Mouse (Mus musculus): Measurements from ENCODE around the gene Cyth2.

GRCm38 (mm10) chr7:45785388-45786135 is 28.8 kb downstream of the Cyth2 start:
- TF ChIP-seq CTCF (conservative IDR thresholded peaks at IDR 0.05 in 1 of 2, IDR thresholded peaks at IDR 0.05 in 1 of 2; ENCODE audit: low read depth in 2 of 2, low read length in 2 of 2), result no peak
- no peak for TF ChIP-seq E2F4 (IDR thresholded peaks at IDR 0.05; ENCODE audit: insufficient replicate concordance, low read depth, low read length)
- no peak for TF ChIP-seq POLR2A (IDR thresholded peaks at IDR 0.05; ENCODE audit: low read depth, low read length)
- TF ChIP-seq MAZ (IDR thresholded peaks at IDR 0.05; ENCODE audit: low read depth, low read length), result no peak
- no peak for TF ChIP-seq EP300 (IDR thresholded peaks at IDR 0.05; ENCODE audit: low read length)
- TF ChIP-seq BHLHE40 (IDR thresholded peaks at IDR 0.05; ENCODE audit: low read depth, low read length), result 0 out of 2 replicates have a peak, but pooled peaks have one; percentile 8
- no peak for TF ChIP-seq GABPA (IDR thresholded peaks at IDR 0.05; ENCODE audit: insufficient replicate concordance, low read depth, low read length)
- no peak for TF ChIP-seq JUND (conservative IDR thresholded peaks at IDR 0.05; ENCODE audit: low read depth, low read length)
- TF ChIP-seq SMC3 (IDR thresholded peaks at IDR 0.05; ENCODE audit: low read depth, low read length), result no peak
- TF ChIP-seq CHD2 (IDR thresholded peaks at IDR 0.05; ENCODE audit: low read length), result no peak
- no peak for TF ChIP-seq TBP (conservative IDR thresholded peaks at IDR 0.05; ENCODE audit: low read depth, low read length)
- TF ChIP-seq ZC3H11A (IDR thresholded peaks at IDR 0.05; ENCODE audit: low read depth, low read length), result no peak

Measured in CH12.LX (cell line).